ENCODE assay signal across 9 mouse cellular contexts in genomic region chr9:116146235-116146634, GRCm38 (mm10). TPM values are rescaled to one million over a fixed set of nuclear protein-coding genes. Genes with fewer than 3 reads are reported as not detected.
DNase-seq lines count a peak whose midpoint lies in the region; ATAC-seq and TF ChIP-seq lines count a peak whose summit lies in the region.
"Had no signal": no experiment of that assay in that cellular context is flagged by ENCODE, and none has a peak within 500 bp of the region (broad histone marks: within the 10 kb centered on the region; RNA-seq: fewer than 3 reads in every experiment).

No protein-coding gene starts in this region.

- no peak overlapping the region for H3K4me3 ChIP-seq in bone marrow, adult 2 months (replicated peaks; ENCODE audit: control insufficient read depth, low read depth, low read length)
- H3K4me3 ChIP-seq in embryonic facial prominence, embryonic 15.5 days (replicated peaks): no peak overlapping the region
- H3K4me3 ChIP-seq in intestine, embryonic 14.5 days (ENCODE audit: low read depth, low read length): no peak overlapping the region
- no peak overlapping the region for H3K4me3 ChIP-seq in liver, postnatal 0 days (ENCODE audit: low read depth, low read length)

- ATAC-seq in embryonic facial prominence, embryonic 15.5 days (ENCODE audit: insufficient number of reproducible peaks, low FRiP score, low TSS enrichment, low read depth): no peak
- no peak for ATAC-seq in intestine, embryonic 14.5 days (replicated peaks; ENCODE audit: low FRiP score, low TSS enrichment, low read depth)
- no peak for ATAC-seq in liver, postnatal 0 days
- ATAC-seq in frontal cortex, adult (ENCODE audit: low TSS enrichment): no peak

- no peak for TF ChIP-seq CTCF in bone marrow, adult 2 months (IDR thresholded peaks at IDR 0.05; ENCODE audit: control insufficient read depth, insufficient read depth, low read length)
- no peak for TF ChIP-seq CTCF in liver, postnatal 0 days (IDR thresholded peaks at IDR 0.05; ENCODE audit: low read depth)

- intact Hi-C loops in left cerebral cortex, postnatal 10 days (cut with DNase I): no loop called here

- no peaks in the 10 kb centered on the region for H3K36me3 ChIP-seq in embryonic facial prominence, embryonic 15.5 days
- H3K36me3 ChIP-seq in intestine, embryonic 14.5 days (ENCODE audit: control insufficient read depth, insufficient read depth, low read length): no peaks in the 10 kb centered on the region
- peaks cover 7% of the 10 kb centered on the region; the same call in 1 of the 2 replicates for H3K36me3 ChIP-seq in liver, postnatal 0 days (replicated peaks; ENCODE audit: insufficient read depth, low read length)

- H3K27me3 ChIP-seq in embryonic facial prominence, embryonic 15.5 days: no peaks in the 10 kb centered on the region
- H3K27me3 ChIP-seq in intestine, embryonic 14.5 days (replicated peaks; ENCODE audit: control insufficient read depth, insufficient read depth, low read length): no peaks in the 10 kb centered on the region
- H3K27me3 ChIP-seq in liver, postnatal 0 days (ENCODE audit: insufficient read depth, low read length): no peaks in the 10 kb centered on the region

- DNase-seq in intestine, embryonic 14.5 days (ENCODE audit: low spot score): no peak
- no peak for DNase-seq in liver, postnatal 0 days
- DNase-seq in right cerebral cortex, postnatal 25 days: no peak
- DNase-seq in retina, postnatal 1 day: no peak
- DNase-seq in left cerebral cortex, postnatal 10 days (ENCODE audit: extremely low spot score in 1 of 2, low spot score in 2 of 2): no peak
- DNase-seq: thymus, postnatal 36 days had no signal

- TF ChIP-seq EP300 in liver, postnatal 0 days (IDR thresholded peaks at IDR 0.05; ENCODE audit: low read depth): no peak

- no peak overlapping the region for H3K4me2 ChIP-seq in embryonic facial prominence, embryonic 15.5 days (replicated peaks)
- no peak overlapping the region for H3K4me2 ChIP-seq in intestine, embryonic 14.5 days (ENCODE audit: low read length)
- peak overlapping the region; percentile 2; the same call in 1 of the 2 replicates for H3K4me2 ChIP-seq in liver, postnatal 0 days (ENCODE audit: low read depth, low read length)

- H3K27ac ChIP-seq in bone marrow, adult 2 months (ENCODE audit: control insufficient read depth, insufficient read depth, low read depth, low read length, poor library complexity): peak overlapping the region; percentile 10; the same call in 1 of the 2 replicates
- H3K27ac ChIP-seq in embryonic facial prominence, embryonic 15.5 days (replicated peaks): peak overlapping the region; percentile 18; the same call in 1 of the 2 replicates
- H3K27ac ChIP-seq in intestine, embryonic 14.5 days (ENCODE audit: low read depth): peak overlapping the region; percentile 63
- peak overlapping the region; percentile 24 for H3K27ac ChIP-seq in liver, postnatal 0 days (ENCODE audit: low read depth)

- no peaks in the 10 kb centered on the region for H3K9me3 ChIP-seq in embryonic facial prominence, embryonic 15.5 days (replicated peaks)
- no peaks in the 10 kb centered on the region for H3K9me3 ChIP-seq in intestine, embryonic 14.5 days (ENCODE audit: control insufficient read depth, low read length)
- no peaks in the 10 kb centered on the region for H3K9me3 ChIP-seq in liver, postnatal 0 days (ENCODE audit: low read length)

- no peak overlapping the region for H3K9ac ChIP-seq in embryonic facial prominence, embryonic 15.5 days
- H3K9ac ChIP-seq in intestine, embryonic 14.5 days (ENCODE audit: low read length): no peak overlapping the region
- H3K9ac ChIP-seq in liver, postnatal 0 days (replicated peaks): no peak overlapping the region

- no peak for TF ChIP-seq POLR2A in bone marrow, adult 2 months (IDR thresholded peaks at IDR 0.05; ENCODE audit: borderline replicate concordance, control insufficient read depth, low read depth, low read length)

- peaks cover 3% of the 10 kb centered on the region for H3K4me1 ChIP-seq in bone marrow, adult 2 months (ENCODE audit: control insufficient read depth, insufficient read depth, low read length)
- peaks cover 28% of the 10 kb centered on the region for H3K4me1 ChIP-seq in embryonic facial prominence, embryonic 15.5 days
- H3K4me1 ChIP-seq in intestine, embryonic 14.5 days (replicated peaks; ENCODE audit: control insufficient read depth, insufficient read depth, low read length): peaks cover 37% of the 10 kb centered on the region
- peaks cover 28% of the 10 kb centered on the region for H3K4me1 ChIP-seq in liver, postnatal 0 days (ENCODE audit: insufficient read depth)

- WGBS in bone marrow, adult 2 months: 51% methylated on average over 9 of the region's 9 CpGs
- 66% methylated on average over 9 of the region's 9 CpGs for WGBS in embryonic facial prominence, embryonic 15.5 days
- WGBS in intestine, embryonic 14.5 days: 39% methylated on average over 9 of the region's 9 CpGs
- 27% methylated on average over 9 of the region's 9 CpGs for WGBS in liver, postnatal 0 days (ENCODE audit: insufficient replicate concordance)

RNA-seq across cellular contexts. Expression of gene Tgfbr2, which starts 28.9 kb away (rescaled TPM):
- polyA plus RNA-seq in bone marrow, adult 2 months (2011; ENCODE audit: insufficient read depth, insufficient read length, low replicate concordance, missing spikeins): 3.5 and 4.7 TPM in 2 replicates
- polyA plus RNA-seq in embryonic facial prominence, embryonic 15.5 days (2015; fragmentation: Nextera tagmentation; extraction: Ambion mirVana): 48.8 and 49.6 TPM in 2 replicates
- polyA plus RNA-seq in intestine, embryonic 14.5 days (2014; fragmentation: Nextera tagmentation; extraction: Ambion mirVana): 37.0 and 39.4 TPM in 2 replicates
- polyA plus RNA-seq in liver, postnatal 0 days (2015; fragmentation: Nextera tagmentation; extraction: Ambion mirVana): 5.2 and 5.6 TPM in 2 replicates
- 10 to 100 TPM; 10.3 to 14.2 TPM for total RNA-seq in left cerebral cortex, postnatal 10 days (2021)

Comparison
In these comparisons a context has a peak if more than half of its experiments do, and no peak if none do; other contexts are left out.
1. H3K27ac ChIP-seq: peak in every context shown above with its lines; median percentile 63 in intestine, embryonic 14.5 days; 24 in liver, postnatal 0 days; 18 in embryonic facial prominence, embryonic 15.5 days; 10 in bone marrow, adult 2 months.